In the genomic region with DNA sequence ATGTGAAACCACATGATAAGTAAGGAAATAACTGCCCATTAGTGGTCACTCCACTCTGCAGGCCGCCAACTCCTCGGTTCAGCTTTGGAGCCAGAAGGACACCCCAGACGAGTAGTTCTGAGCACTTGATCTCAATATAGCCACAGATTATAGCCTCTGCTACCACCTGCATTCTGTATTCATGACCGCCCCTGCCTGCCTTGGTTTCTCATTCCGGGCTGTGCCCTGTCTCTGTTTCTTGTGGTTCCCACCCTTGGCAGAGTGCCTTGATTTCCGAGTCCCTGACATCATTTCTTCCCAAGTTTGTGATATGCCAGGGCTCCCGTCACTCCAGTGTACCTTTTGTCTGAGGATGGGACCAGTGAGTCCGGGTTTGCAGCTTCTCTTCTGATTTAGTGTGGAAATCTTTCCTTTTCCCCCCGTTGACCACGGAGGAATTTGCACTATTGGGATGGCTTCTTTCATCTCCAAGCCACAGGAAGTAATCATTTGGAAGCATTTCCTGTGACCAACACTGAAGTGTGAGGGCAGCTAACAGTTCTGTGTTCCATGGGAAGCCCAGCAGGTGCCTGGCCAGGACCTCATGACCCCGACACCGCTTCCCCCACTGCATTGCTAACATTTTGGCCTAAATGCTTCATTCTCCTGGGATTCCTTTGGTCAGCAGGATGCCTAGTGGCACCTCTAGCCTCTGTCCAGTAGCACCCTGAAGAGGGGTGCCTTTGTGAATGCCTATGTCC, we compare ENCODE assay signal across 8 mouse cellular contexts.
DNase-seq lines count a peak whose midpoint lies in the region; ATAC-seq and TF ChIP-seq lines count a peak whose summit lies in the region.

No protein-coding gene starts in this region.

- WGBS in kidney, embryonic 16.5 days, result 81% methylated on average over 12 of the region's 12 CpGs
- whole genome bisulfite sequencing in embryonic facial prominence, embryonic 12.5 days, result 75% methylated on average over 12 of the region's 12 CpGs
- 71% methylated on average over 12 of the region's 12 CpGs for WGBS in hindbrain, postnatal 0 days

- H3K4me1 ChIP-seq in kidney, embryonic 16.5 days (ENCODE audit: insufficient read depth, low read length), result peaks cover 23% of the 10 kb centered on the region
- peaks cover 23% of the 10 kb centered on the region for H3K4me1 ChIP-seq in embryonic facial prominence, embryonic 12.5 days
- H3K4me1 ChIP-seq in hindbrain, postnatal 0 days (ENCODE audit: insufficient read depth, low read length), result peaks cover 6% of the 10 kb centered on the region; the same call in 1 of the 2 replicates

- H3K9ac ChIP-seq in kidney, embryonic 16.5 days (replicated peaks; ENCODE audit: low read length), result no peak overlapping the region
- H3K9ac ChIP-seq in embryonic facial prominence, embryonic 12.5 days, result no peak overlapping the region
- no peak overlapping the region for H3K9ac ChIP-seq in hindbrain, postnatal 0 days (replicated peaks; ENCODE audit: low read length)

- no peaks in the 10 kb centered on the region for H3K27me3 ChIP-seq in kidney, embryonic 16.5 days (ENCODE audit: insufficient read depth, low read length)
- no peaks in the 10 kb centered on the region for H3K27me3 ChIP-seq in embryonic facial prominence, embryonic 12.5 days
- no peaks in the 10 kb centered on the region for H3K27me3 ChIP-seq in hindbrain, postnatal 0 days (ENCODE audit: insufficient read depth, low read length)

- peak; percentile 62 for DNase-seq in cerebellum, adult 9-10 months
- no peak for DNase-seq in cerebellum, adult 18-20 months
- DNase-seq in kidney, adult 18-20 months, result no peak
- no peak for DNase-seq in hindbrain, postnatal 0 days (ENCODE audit: low spot score)
- no peak for DNase-seq in layer of hippocampus, adult 8-10 months (ENCODE audit: low spot score in 2 of 2)
- no peak for DNase-seq in thymus, adult 18-20 months

- no peaks in the 10 kb centered on the region for H3K9me3 ChIP-seq in kidney, embryonic 16.5 days (ENCODE audit: low read length)
- no peaks in the 10 kb centered on the region for H3K9me3 ChIP-seq in embryonic facial prominence, embryonic 12.5 days
- H3K9me3 ChIP-seq in hindbrain, postnatal 0 days (ENCODE audit: low read length), result no peaks in the 10 kb centered on the region

- ATAC-seq in kidney, embryonic 16.5 days (ENCODE audit: low FRiP score, low TSS enrichment), result no peak
- ATAC-seq in embryonic facial prominence, embryonic 12.5 days (ENCODE audit: insufficient number of reproducible peaks, insufficient read depth, low FRiP score, low TSS enrichment), result no peak
- ATAC-seq in hindbrain, postnatal 0 days, result no peak

- H3K4me3 ChIP-seq in kidney, embryonic 16.5 days (ENCODE audit: low read length), result no peak overlapping the region
- H3K4me3 ChIP-seq in embryonic facial prominence, embryonic 12.5 days, result no peak overlapping the region
- no peak overlapping the region for H3K4me3 ChIP-seq in hindbrain, postnatal 0 days (ENCODE audit: low read length)

- H3K27ac ChIP-seq in kidney, embryonic 16.5 days (ENCODE audit: low read length), result peak overlapping the region; percentile 74
- H3K27ac ChIP-seq in embryonic facial prominence, embryonic 12.5 days, result no peak overlapping the region
- H3K27ac ChIP-seq in hindbrain, postnatal 0 days, result 0 out of 2 replicates have a peak overlapping the region, but pooled peaks have one; percentile 3

- 0 out of 2 replicates have a peak overlapping the region, but pooled peaks have one; percentile 5 for H3K4me2 ChIP-seq in kidney, embryonic 16.5 days (replicated peaks; ENCODE audit: low read depth, low read length)
- 0 out of 2 replicates have a peak overlapping the region, but pooled peaks have one; percentile 8 for H3K4me2 ChIP-seq in embryonic facial prominence, embryonic 12.5 days (replicated peaks)
- H3K4me2 ChIP-seq in hindbrain, postnatal 0 days (ENCODE audit: low read depth, low read length), result no peak overlapping the region

- TF ChIP-seq CTCF in hindbrain, postnatal 0 days (IDR thresholded peaks at IDR 0.05; ENCODE audit: low read depth), result no peak

- H3K36me3 ChIP-seq in kidney, embryonic 16.5 days (ENCODE audit: insufficient read depth, low read length), result no peaks in the 10 kb centered on the region
- H3K36me3 ChIP-seq in embryonic facial prominence, embryonic 12.5 days, result no peaks in the 10 kb centered on the region
- H3K36me3 ChIP-seq in hindbrain, postnatal 0 days (ENCODE audit: insufficient read depth, low read length), result no peaks in the 10 kb centered on the region
